Mouse (Mus musculus) hematopoietic multipotent progenitor cell, adult 10-12 weeks (in vitro differentiated cells): ENCODE data around the gene Ciita. TPM values are rescaled to one million over a fixed set of nuclear protein-coding genes. Genes with fewer than 3 reads are reported as not detected.

Experiments
- polyA plus RNA-seq: library from polyadenylated mRNA; stranded (reverse); fragments of >175 nt; gene quantifications from 2 replicates; pipeline ENCODE4 v1.2.3, GENCODE M21; 2012; ENCODE audit warnings: low replicate concordance

The Ciita gene
- polyA plus RNA-seq, result 103 and 142 TPM in 2 replicates

GRCm38 (mm10) chr16:10479857-10480256, at the start of gene Ciita:
TSS of gene Ciita (plus strand) at chr16:10480059.

GRCm38 (mm10) chr16:10447264-10447594, 32.6 kb upstream of the Ciita start, which contains the start of gene Tvp23a:
TSS of gene Tvp23a (minus strand) at chr16:10447362.

GRCm38 (mm10) chr16:10542698-10543365, 63.0 kb downstream of the Ciita start, which contains the start of gene Dexi:
TSS of gene Dexi (minus strand) at chr16:10543054.

GRCm38 (mm10) chr16:10544995-10545622, 65.2 kb downstream of the Ciita start, which contains the start of gene Clec16a:
TSS of gene Clec16a (plus strand) at chr16:10545339.

Other genes with a start within 250 kb of the Ciita start
- 0.24 TPM in 1 of 2 replicates, not detected in the other for gene Emp2, start 166.1 kb upstream of the Ciita start, polyA plus RNA-seq
- 0.08 TPM in 1 of 2 replicates, not detected in the other for gene Tekt5, start 84.6 kb upstream of the Ciita start, polyA plus RNA-seq
- 33.6 and 35.0 TPM in 2 replicates for gene Nubp1, start 68.1 kb upstream of the Ciita start, polyA plus RNA-seq
- not detected in 2 replicates for gene Tvp23a, start 32.7 kb upstream of the Ciita start, polyA plus RNA-seq
- 39.2 and 96.3 TPM in 2 replicates for gene Dexi, start 63.0 kb downstream of the Ciita start, polyA plus RNA-seq
- 19.6 and 27.6 TPM in 2 replicates for gene Clec16a, start 65.3 kb downstream of the Ciita start, polyA plus RNA-seq